Mouse (Mus musculus): ENCODE data around the gene Guca2b. TPM values are rescaled to one million over a fixed set of nuclear protein-coding genes. Genes with fewer than 3 reads are reported as not detected.

Gene Guca2b
- total and polyA plus RNA-seq, 3 experiments = not detected

GRCm38 (mm10) chr4:119633342-119633741 is 25.4 kb downstream of the Guca2b start:
- no peak for DNase-seq (ENCODE audit: low read depth, low spot score)
- no peak overlapping the region for H3K9ac ChIP-seq (ENCODE audit: control insufficient read depth, low read depth, low read length, poor library complexity, severe bottlenecking)
- peaks cover 0 to 14% of the 10 kb centered on the region in 2 experiments; a peak in 2 of 4 replicates for H3K36me3 ChIP-seq (ENCODE audit: control insufficient read depth in 1 of 2, insufficient read depth in 2 of 2, low read length in 2 of 2)
- no peaks in the 10 kb centered on the region for H3K9me3 ChIP-seq (replicated peaks; ENCODE audit: insufficient read depth, low read length)
- no peak overlapping the region for H3K4me3 ChIP-seq (ENCODE audit: control insufficient read depth in 1 of 2, insufficient read depth in 1 of 2, low read depth in 2 of 2, low read length in 2 of 2)
- no peak for TF ChIP-seq EP300 (IDR thresholded peaks at IDR 0.05; ENCODE audit: low read depth in 1 of 2, low read length in 2 of 2)
- no peak for TF ChIP-seq MAZ (IDR thresholded peaks at IDR 0.05; ENCODE audit: low read depth, low read length)
- no peak for TF ChIP-seq MYC (IDR thresholded peaks at IDR 0.05; ENCODE audit: low read depth, low read length)
- no peak for TF ChIP-seq CHD1 (IDR thresholded peaks at IDR 0.05; ENCODE audit: low read depth, low read length)
- no peak for TF ChIP-seq NELFE (IDR thresholded peaks at IDR 0.05; ENCODE audit: low read depth, low read length)
- no peak for TF ChIP-seq MYB (IDR thresholded peaks at IDR 0.05; ENCODE audit: low read depth, low read length)
- no peak for TF ChIP-seq MAX (IDR thresholded peaks at IDR 0.05; ENCODE audit: low read length)
- TF ChIP-seq ZC3H11A (IDR thresholded peaks at IDR 0.05; ENCODE audit: low read depth, low read length) = no peak
- no peak for TF ChIP-seq GABPA (IDR thresholded peaks at IDR 0.05; ENCODE audit: low read depth, low read length)
- no peak for TF ChIP-seq E2F4 (IDR thresholded peaks at IDR 0.05; ENCODE audit: borderline replicate concordance, low read depth, low read length)
- no peak for TF ChIP-seq NRF1 (IDR thresholded peaks at IDR 0.05; ENCODE audit: insufficient read depth, low read depth, low read length, poor library complexity, severe bottlenecking)
- TF ChIP-seq TBP (IDR thresholded peaks at IDR 0.05; ENCODE audit: low read depth, low read length) = no peak
- no peak for TF ChIP-seq SMC3 (IDR thresholded peaks at IDR 0.05; ENCODE audit: low read depth, low read length)
- no peak for TF ChIP-seq ELF1 (IDR thresholded peaks at IDR 0.05; ENCODE audit: low read depth, low read length)
- TF ChIP-seq USF2 (IDR thresholded peaks at IDR 0.05; ENCODE audit: borderline replicate concordance in 1 of 2, insufficient read depth in 1 of 2, low read depth in 1 of 2, low read length in 2 of 2) = no peak
- no peak for TF ChIP-seq ETS1 (IDR thresholded peaks at IDR 0.05; ENCODE audit: low read depth, low read length)
- peaks cover 2 to 15% of the 10 kb centered on the region in 2 experiments; a peak in 3 of 4 replicates for H3K4me1 ChIP-seq (ENCODE audit: control insufficient read depth in 1 of 2, insufficient read depth in 2 of 2, low read length in 2 of 2)
- no peaks in the 10 kb centered on the region for H3K27me3 ChIP-seq (ENCODE audit: control insufficient read depth in 1 of 2, insufficient read depth in 2 of 2, low read length in 2 of 2)
- H3K27ac ChIP-seq (ENCODE audit: control insufficient read depth, low read depth, low read length) = no peak overlapping the region
- no peaks in the 10 kb centered on the region for H3K79me2 ChIP-seq (ENCODE audit: control insufficient read depth, insufficient read depth, low read length, poor library complexity)

GRCm38 (mm10) chr4:119632721-119633120 is 26.0 kb downstream of the Guca2b start:
- Histone ChIP-seq H3K9ac (ENCODE audit: control insufficient read depth, low read depth, low read length, poor library complexity, severe bottlenecking) (no peak overlapping the region), H3K4me3 (ENCODE audit: control insufficient read depth in 1 of 2, insufficient read depth in 1 of 2, low read depth in 2 of 2, low read length in 2 of 2) (no peak overlapping the region), H3K36me3 (ENCODE audit: control insufficient read depth in 1 of 2, insufficient read depth in 2 of 2, low read length in 2 of 2) (peaks cover 0 to 14% of the 10 kb centered on the region in 2 experiments; a peak in 2 of 4 replicates), H3K27me3 (ENCODE audit: control insufficient read depth in 1 of 2, insufficient read depth in 2 of 2, low read length in 2 of 2) (no peaks in the 10 kb centered on the region), H3K9me3 (replicated peaks; ENCODE audit: insufficient read depth, low read length) (no peaks in the 10 kb centered on the region), H3K4me1 (ENCODE audit: control insufficient read depth in 1 of 2, insufficient read depth in 2 of 2, low read length in 2 of 2) (peaks cover 2 to 15% of the 10 kb centered on the region in 2 experiments; a peak in 3 of 4 replicates), H3K27ac (ENCODE audit: control insufficient read depth, low read depth, low read length) (peak overlapping the region; percentile 26; the same call in 1 of the 2 replicates), H3K79me2 (ENCODE audit: control insufficient read depth, insufficient read depth, low read length, poor library complexity) (no peaks in the 10 kb centered on the region)
- TF ChIP-seq E2F4 (IDR thresholded peaks at IDR 0.05; ENCODE audit: borderline replicate concordance, low read depth, low read length) (no peak), MAZ (IDR thresholded peaks at IDR 0.05; ENCODE audit: low read depth, low read length) (0 out of 2 replicates have a peak, but pooled peaks have one; percentile 37), MYC (IDR thresholded peaks at IDR 0.05; ENCODE audit: low read depth, low read length) (peak; percentile 71), SIN3A (IDR thresholded peaks at IDR 0.05; ENCODE audit: low read length) (peak; percentile 73), HCFC1 (IDR thresholded peaks at IDR 0.05; ENCODE audit: low read depth, low read length) (0 out of 2 replicates have a peak, but pooled peaks have one; percentile 17), TCF12 (IDR thresholded peaks at IDR 0.05; ENCODE audit: low read depth, low read length) (peak; percentile 72), TBP (IDR thresholded peaks at IDR 0.05; ENCODE audit: low read depth, low read length) (0 out of 2 replicates have a peak, but pooled peaks have one; percentile 33), SMC3 (IDR thresholded peaks at IDR 0.05; ENCODE audit: low read depth, low read length) (0 out of 2 replicates have a peak, but pooled peaks have one; percentile 5), CHD1 (IDR thresholded peaks at IDR 0.05; ENCODE audit: low read depth, low read length) (no peak), MXI1 (IDR thresholded peaks at IDR 0.05; ENCODE audit: low read depth, low read length) (peak; percentile 59; the same call in 1 of the 2 replicates), JUND (IDR thresholded peaks at IDR 0.05; ENCODE audit: low read depth, low read length) (no peak), ZC3H11A (IDR thresholded peaks at IDR 0.05; ENCODE audit: low read depth, low read length) (no peak), RCOR1 (IDR thresholded peaks at IDR 0.05; ENCODE audit: low read depth, low read length) (peak; percentile 79), TAL1 (IDR thresholded peaks at IDR 0.05; ENCODE audit: low read length) (peak; percentile 60), MAFK (IDR thresholded peaks at IDR 0.05; ENCODE audit: borderline replicate concordance, low read depth, low read length) (no peak), EP300 (IDR thresholded peaks at IDR 0.05; ENCODE audit: low read depth in 1 of 2, low read length in 2 of 2) (peak; percentile 69 to 74), MAX (IDR thresholded peaks at IDR 0.05; ENCODE audit: low read length) (no peak), BHLHE40 (IDR thresholded peaks at IDR 0.05; ENCODE audit: borderline replicate concordance, low read depth, low read length) (peak; percentile 49), ZKSCAN1 (IDR thresholded peaks at IDR 0.05; ENCODE audit: low read depth, low read length) (no peak), GATA1 (IDR thresholded peaks at IDR 0.05; ENCODE audit: low read depth, low read length) (peak; percentile 84), POLR2AphosphoS5 (IDR thresholded peaks at IDR 0.05; ENCODE audit: borderline replicate concordance, low read depth, low read length) (no peak), ETS1 (IDR thresholded peaks at IDR 0.05; ENCODE audit: low read depth, low read length) (peak; percentile 75), NELFE (IDR thresholded peaks at IDR 0.05; ENCODE audit: low read depth, low read length) (no peak)
- peak; percentile 78 for DNase-seq (ENCODE audit: low read depth, low spot score)
